Mouse (Mus musculus): ENCODE measurements around the gene Pwp1. TPM values are rescaled to one million over a fixed set of nuclear protein-coding genes. Genes with fewer than 3 reads are reported as not detected.

Gene Pwp1
- polyA plus RNA-seq, 1 experiment from 2014 or later: 64.4 TPM

Other genes with a start within 250 kb of the Pwp1 start
- gene Prdm4, start 87.6 kb downstream of the Pwp1 start, polyA plus RNA-seq (2015; fragmentation: Nextera tagmentation; extraction: Ambion mirVana): 10.6 and 11.0 TPM in 2 replicates
- gene Ascl4, start 98.2 kb downstream of the Pwp1 start, polyA plus RNA-seq (2015; fragmentation: Nextera tagmentation; extraction: Ambion mirVana): 0.15 and 0.33 TPM in 2 replicates
- gene Rtcb, start 128.3 kb downstream of the Pwp1 start, polyA plus RNA-seq (2015; fragmentation: Nextera tagmentation; extraction: Ambion mirVana): 146 and 148 TPM in 2 replicates
- 0.86 and 0.87 TPM in 2 replicates for gene Bpifc, start 182.4 kb downstream of the Pwp1 start, polyA plus RNA-seq (2015; fragmentation: Nextera tagmentation; extraction: Ambion mirVana)
- gene Fbxo7, start 192.5 kb downstream of the Pwp1 start, polyA plus RNA-seq (2015; fragmentation: Nextera tagmentation; extraction: Ambion mirVana): 51.4 and 54.7 TPM in 2 replicates